Mouse (Mus musculus): ENCODE measurements around the gene Psmd13. TPM values are rescaled to one million over a fixed set of nuclear protein-coding genes. Genes with fewer than 3 reads are reported as not detected.
A peak's percentile ranks its signal among the peaks of the same experiment; 100 is the strongest.

Gene Psmd13
- total RNA-seq, 2 experiments from 2014 or later: 101 to 107 TPM

DNA sequence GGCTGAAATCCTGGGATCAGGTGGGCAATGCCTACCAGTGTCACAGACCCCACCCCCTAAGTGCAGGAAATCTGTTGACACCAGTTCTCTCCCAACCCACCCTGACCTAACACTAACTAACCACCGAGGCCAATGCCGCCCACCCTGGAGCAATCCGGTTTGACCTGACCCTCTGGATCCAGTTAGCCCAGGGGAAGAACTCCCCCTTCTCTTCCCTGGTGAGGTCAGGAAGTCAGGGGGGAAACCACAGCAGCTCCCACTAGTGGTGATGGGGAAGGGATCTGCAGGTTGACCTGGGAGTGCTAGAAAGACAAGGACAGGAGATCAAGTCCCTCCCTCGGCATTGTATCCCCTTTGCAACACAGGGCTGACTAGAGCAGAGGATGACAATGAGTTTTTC lies 36.1 kb upstream of the Psmd13 start:
- no peak overlapping the region for H3K4me3 ChIP-seq
- TF ChIP-seq CTCF (IDR thresholded peaks at IDR 0.05): no peak
- no peak for DNase-seq (ENCODE audit: extremely low spot score in 1 of 2, low spot score in 2 of 2)
- H3K27ac ChIP-seq: no peak overlapping the region
- intact Hi-C loops (cut with DNase I): loop anchor here (1.0 to 5.0 kb wide), 3 partner anchors 37 to 331 kb away; partner anchors contain the start of genes Psmd13 and Sirt3

DNA sequence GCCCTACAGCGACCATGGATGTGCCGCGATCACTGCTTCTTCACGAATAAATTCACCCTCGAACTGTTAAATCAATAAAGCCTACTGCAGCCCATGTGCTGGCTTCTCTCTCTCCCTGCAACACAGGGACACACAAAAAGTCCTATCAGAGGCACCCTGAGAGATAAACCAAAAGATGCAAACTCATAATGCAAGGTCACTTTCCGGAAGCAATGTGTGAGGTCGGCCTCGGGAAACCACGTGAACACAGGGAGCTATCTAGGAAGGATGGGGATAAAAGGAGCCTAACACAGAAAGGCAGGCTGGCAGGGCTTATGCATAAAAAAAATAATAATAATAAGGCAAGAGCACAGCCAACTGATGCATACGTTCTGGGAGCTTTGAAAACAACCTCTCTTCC lies 35.1 kb upstream of the Psmd13 start:
- TF ChIP-seq CTCF (IDR thresholded peaks at IDR 0.05): no peak
- intact Hi-C loops (cut with DNase I): loop anchor here (5.0 kb wide), 1 partner anchor 36 kb away; the partner anchor contains the start of genes Psmd13 and Sirt3

DNA sequence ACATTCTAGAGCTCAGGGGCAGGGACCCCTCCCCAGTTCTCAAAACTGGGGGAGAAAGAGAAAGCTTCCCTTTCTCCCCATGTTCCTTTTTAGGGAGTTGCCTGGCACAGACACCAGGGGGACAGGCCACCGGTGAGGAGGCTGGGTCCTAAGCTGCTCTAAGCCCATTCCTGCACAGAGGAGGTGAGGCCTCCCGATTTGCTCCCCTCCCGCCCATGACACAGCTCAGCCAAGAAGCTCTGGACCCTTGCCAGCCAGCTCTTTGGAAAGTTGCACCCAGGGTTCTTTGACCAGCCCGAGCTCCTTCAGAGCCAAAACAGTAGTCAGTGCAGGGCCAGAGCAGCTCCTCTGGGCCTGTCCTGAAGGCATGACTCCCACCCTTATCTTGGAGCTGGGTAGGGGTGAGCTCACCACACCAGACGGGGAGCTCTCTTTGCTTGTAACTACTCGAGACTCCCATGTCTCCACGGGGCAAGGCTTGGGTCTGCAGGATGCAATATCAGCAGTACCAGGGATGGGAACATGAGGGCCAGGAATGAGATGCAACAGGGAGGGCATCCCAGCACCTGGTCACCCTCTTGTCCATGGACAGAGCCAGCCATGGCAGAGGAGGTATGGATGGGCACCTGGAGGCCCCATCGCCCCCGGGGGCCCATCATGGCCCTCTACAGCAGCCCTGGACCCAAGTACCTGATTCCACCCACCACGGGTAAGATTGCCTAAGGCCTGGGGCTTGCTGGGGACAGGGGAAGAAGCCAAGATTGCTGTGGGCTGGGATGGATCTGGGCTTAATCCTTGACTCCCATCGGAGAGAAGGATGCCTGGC lies 33.8 kb upstream of the Psmd13 start, which contains the start of gene Odf3:
Odf3 (plus strand) TSS at position 51 of the 826 bp plus-strand sequence.
- no peak for TF ChIP-seq CTCF (IDR thresholded peaks at IDR 0.05)
- intact Hi-C loops (cut with DNase I): loop anchor here (5.0 kb wide), 1 partner anchor 34 kb away; the partner anchor contains the start of genes Psmd13 and Sirt3

More for the DNA sequence above, 35.1 kb upstream of the Psmd13 start:
- H3K27ac ChIP-seq: no peak overlapping the region
- H3K4me3 ChIP-seq: no peak overlapping the region
- DNase-seq (ENCODE audit: extremely low spot score in 1 of 2, low spot score in 2 of 2): no peak

GRCm38 (mm10) chr7:140848591-140848990 lies 33.2 kb upstream of the Psmd13 start:
- no peak for TF ChIP-seq CTCF (IDR thresholded peaks at IDR 0.05)
- Histone ChIP-seq H3K4me3 (no peak overlapping the region), H3K27ac (no peak overlapping the region)
- DNase-seq (ENCODE audit: extremely low spot score in 1 of 2, low spot score in 2 of 2): no peak
- intact Hi-C loops (cut with DNase I): loop anchor here (5.0 kb wide), 1 partner anchor 34 kb away; the partner anchor contains the start of genes Psmd13 and Sirt3

More for the DNA sequence above, 33.8 kb upstream of the Psmd13 start, which contains the start of gene Odf3:
- Histone ChIP-seq H3K4me3 (no peak within 1 kb of the TSS), H3K27ac (no peak within 1 kb of the TSS)
- no peak for DNase-seq (ENCODE audit: extremely low spot score in 1 of 2, low spot score in 2 of 2)

GRCm38 (mm10) chr7:140851916-140852315 lies 29.9 kb upstream of the Psmd13 start:
- no peak overlapping the region for H3K4me3 ChIP-seq
- no peak for DNase-seq (ENCODE audit: extremely low spot score in 1 of 2, low spot score in 2 of 2)
- TF ChIP-seq CTCF (IDR thresholded peaks at IDR 0.05): no peak
- intact Hi-C loops (cut with DNase I): no loop called here
- H3K27ac ChIP-seq: no peak overlapping the region

DNA sequence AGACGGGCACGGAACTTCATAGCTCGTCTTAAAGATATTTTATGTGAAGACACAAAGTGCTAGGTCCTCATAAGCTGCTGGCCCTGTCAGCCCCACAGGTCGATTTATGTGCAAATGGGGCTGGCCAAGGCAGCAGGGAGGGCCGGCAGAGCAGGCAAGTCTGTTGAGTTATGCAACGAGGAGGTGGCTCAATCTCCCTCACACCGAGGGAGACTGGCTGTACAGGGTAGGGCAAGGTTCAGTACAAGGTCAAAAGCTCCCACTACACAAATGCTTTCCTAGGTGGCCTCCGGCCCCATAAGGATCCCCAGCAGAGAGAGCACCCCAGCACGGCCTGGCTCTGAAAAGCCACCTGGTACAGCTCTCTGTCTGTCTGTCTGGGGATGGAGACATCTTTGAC lies 28.4 kb upstream of the Psmd13 start:
- Histone ChIP-seq H3K27ac (no peak overlapping the region), H3K4me3 (no peak overlapping the region)
- no peak for DNase-seq (ENCODE audit: extremely low spot score in 1 of 2, low spot score in 2 of 2)
- intact Hi-C loops (cut with DNase I): no loop called here
- TF ChIP-seq CTCF (IDR thresholded peaks at IDR 0.05): no peak

GRCm38 (mm10) chr7:140854483-140854882 lies 27.3 kb upstream of the Psmd13 start:
- intact Hi-C loops (cut with DNase I): no loop called here
- TF ChIP-seq CTCF (IDR thresholded peaks at IDR 0.05): no peak

GRCm38 (mm10) chr7:140855181-140855580 lies 26.6 kb upstream of the Psmd13 start:
- TF ChIP-seq CTCF (IDR thresholded peaks at IDR 0.05): no peak
- Histone ChIP-seq H3K27ac (peak overlapping the region; percentile 90), H3K4me3 (peak overlapping the region; percentile 75)
- no peak for DNase-seq (ENCODE audit: extremely low spot score in 1 of 2, low spot score in 2 of 2)
- intact Hi-C loops (cut with DNase I): loop anchor here (5.0 kb wide), 1 partner anchor 317 kb away; the partner anchor contains the start of gene Rnh1

More at GRCm38 (mm10) chr7:140854483-140854882, 27.3 kb upstream of the Psmd13 start:
- no peak for DNase-seq (ENCODE audit: extremely low spot score in 1 of 2, low spot score in 2 of 2)
- Histone ChIP-seq H3K27ac (no peak overlapping the region), H3K4me3 (no peak overlapping the region)

- Histone ChIP-seq H3K27ac (peak within 1 kb of the TSS; percentile 90), H3K4me3 (peak within 1 kb of the TSS; percentile 75)
- peak; percentile 74 to 82 for DNase-seq (ENCODE audit: extremely low spot score in 1 of 2, low spot score in 2 of 2)
- TF ChIP-seq CTCF (IDR thresholded peaks at IDR 0.05): no peak
- intact Hi-C loops (cut with DNase I): loop anchor here (5.0 kb wide), 1 partner anchor 316 kb away; the partner anchor contains the start of gene Rnh1
These were observed 25.6 kb upstream of the Psmd13 start, which contains the start of gene Gm45785 for GRCm38 (mm10) chr7:140855860-140856784. Gene Gm45785 (minus strand): TSS chr7:140856331.

DNA sequence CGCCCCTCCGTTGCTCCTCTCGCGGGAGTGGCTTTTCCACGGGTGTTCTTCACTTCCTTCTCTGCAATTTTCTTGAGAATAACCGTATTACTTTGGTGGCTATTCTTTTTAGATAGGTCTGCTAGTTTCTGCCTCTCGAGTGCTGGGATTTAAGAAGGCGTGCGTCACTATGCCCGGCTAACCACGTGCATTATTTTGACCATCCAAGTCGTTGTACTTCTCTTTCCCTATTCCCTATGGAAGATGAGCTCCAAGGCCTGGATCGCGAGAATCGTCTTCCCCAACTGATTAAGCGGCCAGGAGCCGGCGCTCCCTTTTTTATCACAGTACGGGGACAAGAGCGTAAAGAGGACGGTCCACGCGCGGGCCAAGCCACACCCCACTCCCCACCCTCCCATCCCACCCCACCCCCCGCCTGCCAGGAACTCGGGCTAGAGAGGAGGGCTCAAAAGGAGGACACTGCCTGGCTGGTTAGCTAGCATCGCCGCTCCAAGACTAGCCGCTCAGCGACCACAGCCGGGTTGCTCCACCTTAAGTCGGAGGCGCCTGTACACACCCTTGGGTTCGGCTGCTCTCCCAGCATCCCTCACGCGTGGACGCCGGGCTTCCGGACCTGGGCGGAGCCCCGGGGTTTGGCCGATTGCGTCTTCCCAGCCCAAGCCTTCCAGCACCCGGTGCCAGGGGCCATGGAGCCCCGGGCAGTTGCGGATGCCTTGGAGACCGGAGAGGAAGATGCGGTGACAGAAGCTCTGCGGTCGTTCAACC lies 24.8 kb upstream of the Psmd13 start, which contains the start of gene Ric8a:
Ric8a (plus strand) TSS at position 173 of the 765 bp plus-strand sequence.
- H3K4me3 ChIP-seq: peak within 1 kb of the TSS; percentile 75
- peak within 1 kb of the TSS; percentile 90 for H3K27ac ChIP-seq
- intact Hi-C loops (cut with DNase I): loop anchor here (1.0 to 5.0 kb wide), 2 partner anchors 25 to 315 kb away; partner anchors contain the start of genes Rnh1 and Sirt3
- TF ChIP-seq CTCF (IDR thresholded peaks at IDR 0.05): no peak
- DNase-seq (ENCODE audit: extremely low spot score in 1 of 2, low spot score in 2 of 2): peak; percentile 86 to 89
